Mouse (Mus musculus) liver, embryonic 12.5 days (tissue): ENCODE data around the gene Zfp653. TPM values are rescaled to one million over a fixed set of nuclear protein-coding genes. Genes with fewer than 3 reads are reported as not detected.

Source experiments
- ATAC-seq: fragments of 200-750 bp; cut with Nextera tagmentation; 2 replicates; pipeline ENCODE4 v1.8.0; 2017; ENCODE audit warnings: moderate number of reproducible peaks, mild to moderate bottlenecking, moderate library complexity
- H3K27ac ChIP-seq: fragments of 300-500 bp; sonication (generic); 2 replicates; pipeline ENCODE4 v1.5.1; 2016; ENCODE audit warnings: mild to moderate bottlenecking
- H3K27me3 ChIP-seq: fragments of 300-500 bp; sonication (generic); replicated peaks from 2 replicates; pipeline ENCODE4 v1.6.1; 2016; ENCODE audit warnings: mild to moderate bottlenecking, moderate library complexity
- H3K36me3 ChIP-seq: fragments of 300-500 bp; sonication (generic); 2 replicates; pipeline ENCODE4 v1.6.1; 2016; ENCODE audit warnings: mild to moderate bottlenecking, moderate library complexity
- H3K4me1 ChIP-seq: fragments of 300-500 bp; sonication (generic); 2 replicates; pipeline ENCODE4 v1.6.1; 2016
- H3K4me2 ChIP-seq: fragments of 300-500 bp; sonication (generic); 2 replicates; pipeline ENCODE4 v1.6.1; 2016; ENCODE audit warnings: mild to moderate bottlenecking, moderate library complexity
- H3K4me3 ChIP-seq: fragments of 300-500 bp; sonication (generic); 2 replicates; pipeline ENCODE4 v1.5.1; 2016; ENCODE audit warnings: mild to moderate bottlenecking, moderate library complexity
- H3K9ac ChIP-seq: fragments of 300-500 bp; sonication (generic); 2 replicates; pipeline ENCODE4 v1.6.1; 2016; ENCODE audit warnings: mild to moderate bottlenecking, moderate library complexity
- H3K9me3 ChIP-seq: fragments of 300-500 bp; sonication (generic); replicated peaks from 2 replicates; pipeline ENCODE4 v1.6.1; 2016; ENCODE audit warnings: mild to moderate bottlenecking, moderate library complexity
- WGBS: fragments of 180-500 bp; shearing (Covaris S2); methylation state at CpG from one replicate; pipeline ENCODE4 v1.1.7; 2016; ENCODE audit not compliant: insufficient replicate concordance; 5-methylcytosine and 5-hydroxymethylcytosine counted together
- microRNA-seq: library from miRNA; unstranded; fragments of <30 nt; microRNA quantifications from one replicate; pipeline ENCODE4, GENCODE M21; 2017
- polyA plus RNA-seq: library from polyadenylated mRNA; unstranded; fragments of >200 nt; fragmentation: Nextera tagmentation; extraction: Ambion mirVana; gene quantifications from 2 replicates; pipeline ENCODE4 v1.2.1, GENCODE M21; 2016

The Zfp653 gene
- polyA plus RNA-seq, 1 experiment from 2014 or later: 5.7 TPM

DNA sequence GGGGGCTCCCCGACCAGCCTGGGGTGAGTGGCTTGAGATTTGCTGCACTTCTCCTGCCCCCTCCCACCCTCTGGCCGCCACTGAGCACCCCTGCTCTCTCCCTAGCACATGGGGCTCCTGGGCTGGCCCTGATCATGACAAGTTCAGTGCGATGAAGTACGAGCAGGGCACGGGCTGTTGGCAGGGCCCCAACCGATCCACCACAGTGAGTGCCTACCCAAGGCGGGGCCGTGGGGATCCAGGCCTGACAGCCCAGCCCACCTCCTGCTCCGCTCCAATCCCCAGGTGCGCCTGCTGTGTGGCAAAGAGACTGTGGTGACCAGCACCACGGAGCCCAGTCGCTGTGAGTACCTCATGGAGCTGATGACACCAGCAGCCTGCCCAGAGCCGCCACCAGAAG lies 58.4 kb downstream of the Zfp653 start:
- Histone ChIP-seq H3K4me3 (no peak overlapping the region), H3K36me3 (peaks cover 72% of the 10 kb centered on the region)
- WGBS: 87% methylated on average over 13 of the region's 13 CpGs

DNA sequence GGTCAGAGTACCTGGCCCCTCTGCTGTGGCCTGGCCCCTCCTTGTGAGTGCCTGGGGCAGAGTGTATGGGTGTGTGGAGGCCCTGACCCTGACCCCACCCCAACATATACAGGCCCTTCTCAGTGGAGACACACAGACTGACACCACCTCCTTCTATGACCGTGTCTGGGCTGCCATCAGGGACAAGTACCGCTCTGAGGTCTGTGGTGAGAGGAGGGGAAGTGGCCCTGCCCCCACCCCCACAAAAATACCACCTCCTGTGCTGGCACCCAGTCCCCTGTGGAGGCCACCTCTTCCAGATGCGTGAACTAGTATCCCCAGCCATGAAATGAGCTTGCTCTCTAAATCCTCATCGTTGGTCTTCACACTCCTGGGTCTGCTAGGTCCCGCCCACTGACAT lies 60.1 kb downstream of the Zfp653 start:
- H3K4me2 ChIP-seq: no peak overlapping the region
- no peaks in the 10 kb centered on the region for H3K9me3 ChIP-seq
- no peaks in the 10 kb centered on the region for H3K27me3 ChIP-seq
- H3K36me3 ChIP-seq: peaks cover 88% of the 10 kb centered on the region
- no peak overlapping the region for H3K27ac ChIP-seq
- ATAC-seq: peak; percentile 21; the same call in 1 of the 2 replicates
- 63% methylated on average over 5 of the region's 5 CpGs for WGBS
- no peak overlapping the region for H3K4me3 ChIP-seq
- H3K9ac ChIP-seq: no peak overlapping the region
- H3K4me1 ChIP-seq: no peaks in the 10 kb centered on the region

More for the DNA sequence above, 58.4 kb downstream of the Zfp653 start:
- Histone ChIP-seq H3K27ac (no peak overlapping the region), H3K4me1 (no peaks in the 10 kb centered on the region), H3K9ac (no peak overlapping the region), H3K4me2 (no peak overlapping the region), H3K9me3 (no peaks in the 10 kb centered on the region), H3K27me3 (no peaks in the 10 kb centered on the region)
- no peak for ATAC-seq

Small RNA genes within 50 kb of the gene (microRNA-seq; reads per million reads assigned to microRNA genes)
- gene Mir7084: not detected

Other genes with a start within 250 kb of the Zfp653 start
- 13.4 and 14.1 TPM in 2 replicates for gene Angptl8, start 235.9 kb downstream of the Zfp653 start, polyA plus RNA-seq
- gene Dock6, start 218.7 kb downstream of the Zfp653 start, polyA plus RNA-seq: 8.4 and 8.7 TPM in 2 replicates
- gene Rab3d, start 153.2 kb downstream of the Zfp653 start, polyA plus RNA-seq: 6.5 TPM in 2 replicates
- gene Ccdc159, start 143.9 kb downstream of the Zfp653 start, polyA plus RNA-seq: 1.3 and 2.2 TPM in 2 replicates
- 39.9 and 41.8 TPM in 2 replicates for gene Tmem205, start 143.8 kb downstream of the Zfp653 start, polyA plus RNA-seq
- 2.3 and 3.1 TPM in 2 replicates for gene Plppr2, start 134.3 kb downstream of the Zfp653 start, polyA plus RNA-seq
- 2.8 and 3.0 TPM in 2 replicates for gene Swsap1, start 115.6 kb downstream of the Zfp653 start, polyA plus RNA-seq
- 155 and 158 TPM in 2 replicates for gene Epor, start 107.9 kb downstream of the Zfp653 start, polyA plus RNA-seq
- 0.20 and 0.46 TPM in 2 replicates for gene Rgl3, start 81.9 kb downstream of the Zfp653 start, polyA plus RNA-seq
- gene Ccdc151, start 68.7 kb downstream of the Zfp653 start, polyA plus RNA-seq: 0.12 TPM in 1 of 2 replicates, not detected in the other
- gene Prkcsh, start 68.6 kb downstream of the Zfp653 start, polyA plus RNA-seq: 65.0 and 68.5 TPM in 2 replicates
- 0.02 TPM in 1 of 2 replicates, not detected in the other for gene Elavl3, start 19.4 kb downstream of the Zfp653 start, polyA plus RNA-seq
- not detected in 2 replicates for gene Gm49318, start 117 bp downstream of the Zfp653 start, polyA plus RNA-seq
- 36.9 and 40.6 TPM in 2 replicates for gene Ecsit, start 14.1 kb upstream of the Zfp653 start, polyA plus RNA-seq
- gene Cnn1, start 27.8 kb upstream of the Zfp653 start, polyA plus RNA-seq: 0.80 and 0.81 TPM in 2 replicates
- 103 and 113 TPM in 2 replicates for gene Elof1, start 45.8 kb upstream of the Zfp653 start, polyA plus RNA-seq
- gene Acp5, start 64.3 kb upstream of the Zfp653 start, polyA plus RNA-seq: 176 and 179 TPM in 2 replicates
- 41.1 and 46.3 TPM in 2 replicates for gene Pigyl, start 85.5 kb upstream of the Zfp653 start, polyA plus RNA-seq
- 0.07 and 0.14 TPM in 2 replicates for gene Zfp872, start 116.7 kb upstream of the Zfp653 start, polyA plus RNA-seq
- gene Zfp809, start 154.3 kb upstream of the Zfp653 start, polyA plus RNA-seq: 11.7 and 12.3 TPM in 2 replicates
- gene Zfp599, start 188.5 kb upstream of the Zfp653 start, polyA plus RNA-seq: 2.2 and 2.3 TPM in 2 replicates
- 4.9 and 5.0 TPM in 2 replicates for gene Zfp810, start 236.3 kb upstream of the Zfp653 start, polyA plus RNA-seq